ENCODE assay signal across 16 mouse cellular contexts in genomic region chr2:91622356-91622755, GRCm38 (mm10).
"Had no signal": no experiment of that assay in that cellular context is flagged by ENCODE, and none has a peak within 500 bp of the region (broad histone marks: within the 10 kb centered on the region; RNA-seq: fewer than 3 reads in every experiment).

No protein-coding gene starts in this region.

- H3K4me1 ChIP-seq: neural tube, embryonic 13.5 days; neural tube, embryonic 15.5 days; stomach, embryonic 15.5 days had no signal

- H3K9me3 ChIP-seq: neural tube, embryonic 13.5 days; neural tube, embryonic 15.5 days; stomach, embryonic 15.5 days had no signal

- H3K27ac ChIP-seq: neural tube, embryonic 13.5 days; neural tube, embryonic 15.5 days; stomach, embryonic 15.5 days; stomach, postnatal 0 days had no signal

- H3K27me3 ChIP-seq: neural tube, embryonic 13.5 days; neural tube, embryonic 15.5 days; stomach, embryonic 15.5 days had no signal

- DNase-seq: retina, postnatal 1 day; right cerebral cortex, adult 18-20 months; right cerebral cortex, postnatal 14 days; right cerebral cortex, postnatal 25 days; right cerebral cortex, postnatal 4 days; spleen, adult 18-20 months; thymus, adult 18-20 months; thymus, adult 2 months; thymus, postnatal 14 days; thymus, postnatal 25 days; thymus, postnatal 36 days; thymus, postnatal 4 days had no signal

- H3K4me3 ChIP-seq: neural tube, embryonic 13.5 days; neural tube, embryonic 15.5 days; stomach, embryonic 15.5 days had no signal
